Mouse (Mus musculus): ENCODE measurements at regions not wholly inside any gene's neighbourhood (a gene's known extent, or its start where the extent isn't known, plus 50 kb on each side); places are given as distances from the start of the nearest gene placed in this dataset.

DNA sequence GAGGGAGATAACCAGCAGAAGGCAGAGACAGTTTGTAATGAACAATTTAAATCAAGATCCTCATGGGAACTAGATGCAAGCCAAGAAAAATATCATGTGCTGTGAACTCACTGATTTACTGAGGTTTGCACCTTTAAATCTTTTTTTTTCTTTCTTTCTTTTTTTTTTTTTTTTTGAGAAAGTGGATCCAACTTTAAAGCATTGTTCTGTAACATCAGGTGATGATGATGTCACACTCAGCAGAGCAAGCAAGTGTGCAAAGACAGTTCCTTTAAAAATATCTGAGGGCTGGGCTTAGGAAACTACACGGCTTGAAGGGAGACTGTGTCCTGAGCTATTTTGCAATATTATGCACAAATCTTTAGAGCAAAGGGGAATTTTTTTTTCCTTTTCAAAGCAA, 166.6 kb upstream of the Ubash3b start:
- TF ChIP-seq POLR2A (IDR thresholded peaks at IDR 0.05; ENCODE audit: borderline replicate concordance, control insufficient read depth, low read depth, low read length), result no peak
- no peak for TF ChIP-seq CTCF (IDR thresholded peaks at IDR 0.05; ENCODE audit: control insufficient read depth, insufficient read depth, low read length)
